Mouse (Mus musculus): ENCODE data around the gene Zmat5. TPM values are rescaled to one million over a fixed set of nuclear protein-coding genes. Genes with fewer than 3 reads are reported as not detected.

Gene Zmat5
- polyA plus RNA-seq, 1 experiment from 2014 or later, result 104 TPM

GRCm38 (mm10) chr11:4679441-4679832 lies 25.0 kb upstream of the Zmat5 start:
- Histone ChIP-seq H3K27me3 (ENCODE audit: insufficient read depth, poor library complexity, severe bottlenecking) (no peaks in the 10 kb centered on the region), H3K36me3 (peaks cover 95% of the 10 kb centered on the region), H3K9me3 (no peaks in the 10 kb centered on the region), H3K4me1 (replicated peaks) (0 out of 2 replicates have a peak, but pooled peaks cover 9% of the 10 kb centered on the region), H3K27ac (no peak overlapping the region), H3K4me3 (no peak overlapping the region)
- 92% methylated on average over 12 of the region's 12 CpGs for WGBS
- no peak for DNase-seq (ENCODE audit: low spot score)

GRCm38 (mm10) chr11:4680126-4680525 lies 24.4 kb upstream of the Zmat5 start:
- Histone ChIP-seq H3K9me3 (no peaks in the 10 kb centered on the region), H3K27me3 (ENCODE audit: insufficient read depth, poor library complexity, severe bottlenecking) (no peaks in the 10 kb centered on the region), H3K27ac (no peak overlapping the region), H3K36me3 (peaks cover 89% of the 10 kb centered on the region), H3K4me1 (replicated peaks) (0 out of 2 replicates have a peak, but pooled peaks cover 9% of the 10 kb centered on the region), H3K4me3 (no peak overlapping the region)
- WGBS, result 46% methylated on average over 3 of the region's 3 CpGs
- no peak for DNase-seq (ENCODE audit: low spot score)

- WGBS, result 91% methylated on average over 6 of the region's 6 CpGs
- no peaks in the 10 kb centered on the region for H3K27me3 ChIP-seq (ENCODE audit: insufficient read depth, poor library complexity, severe bottlenecking)
- H3K4me3 ChIP-seq, result no peak overlapping the region
- no peak overlapping the region for H3K27ac ChIP-seq
- 0 out of 2 replicates have a peak, but pooled peaks cover 8% of the 10 kb centered on the region for H3K4me1 ChIP-seq (replicated peaks)
- peaks cover 59% of the 10 kb centered on the region for H3K36me3 ChIP-seq
- no peaks in the 10 kb centered on the region for H3K9me3 ChIP-seq
- DNase-seq (ENCODE audit: low spot score), result no peak
Measured at GRCm38 (mm10) chr11:4683516-4683915, 21.0 kb upstream of the Zmat5 start.

GRCm38 (mm10) chr11:4684186-4684585 lies 20.3 kb upstream of the Zmat5 start:
- H3K27me3 ChIP-seq (ENCODE audit: insufficient read depth, poor library complexity, severe bottlenecking), result no peaks in the 10 kb centered on the region
- H3K4me3 ChIP-seq, result no peak overlapping the region
- no peak for DNase-seq (ENCODE audit: low spot score)
- 0 out of 2 replicates have a peak, but pooled peaks cover 1% of the 10 kb centered on the region for H3K4me1 ChIP-seq (replicated peaks)
- H3K9me3 ChIP-seq, result no peaks in the 10 kb centered on the region
- 79% methylated on average over 6 of the region's 6 CpGs for WGBS
- no peak overlapping the region for H3K27ac ChIP-seq
- H3K36me3 ChIP-seq, result peaks cover 53% of the 10 kb centered on the region

GRCm38 (mm10) chr11:4685071-4685470 lies 19.4 kb upstream of the Zmat5 start:
- Histone ChIP-seq H3K27me3 (ENCODE audit: insufficient read depth, poor library complexity, severe bottlenecking) (no peaks in the 10 kb centered on the region), H3K4me1 (replicated peaks) (no peaks in the 10 kb centered on the region), H3K27ac (no peak overlapping the region), H3K4me3 (no peak overlapping the region), H3K36me3 (peaks cover 45% of the 10 kb centered on the region), H3K9me3 (no peaks in the 10 kb centered on the region)
- DNase-seq (ENCODE audit: low spot score), result no peak
- WGBS, result 90% methylated on average over 4 of the region's 4 CpGs

GRCm38 (mm10) chr11:4685510-4685909 lies 19.0 kb upstream of the Zmat5 start:
- Histone ChIP-seq H3K36me3 (peaks cover 40% of the 10 kb centered on the region), H3K27me3 (ENCODE audit: insufficient read depth, poor library complexity, severe bottlenecking) (no peaks in the 10 kb centered on the region), H3K9me3 (no peaks in the 10 kb centered on the region), H3K27ac (no peak overlapping the region), H3K4me1 (replicated peaks) (no peaks in the 10 kb centered on the region), H3K4me3 (no peak overlapping the region)
- no peak for DNase-seq (ENCODE audit: low spot score)
- WGBS, result 92% methylated on average over 5 of the region's 5 CpGs

GRCm38 (mm10) chr11:4687027-4687426 lies 17.5 kb upstream of the Zmat5 start:
- no peak overlapping the region for H3K4me3 ChIP-seq
- peaks cover 25% of the 10 kb centered on the region for H3K36me3 ChIP-seq
- H3K4me1 ChIP-seq (replicated peaks), result no peaks in the 10 kb centered on the region
- no peak for DNase-seq (ENCODE audit: low spot score)
- 87% methylated on average over 3 of the region's 3 CpGs for WGBS
- no peaks in the 10 kb centered on the region for H3K27me3 ChIP-seq (ENCODE audit: insufficient read depth, poor library complexity, severe bottlenecking)
- no peaks in the 10 kb centered on the region for H3K9me3 ChIP-seq
- H3K27ac ChIP-seq, result no peak overlapping the region

GRCm38 (mm10) chr11:4687874-4688273 lies 16.6 kb upstream of the Zmat5 start:
- no peaks in the 10 kb centered on the region for H3K27me3 ChIP-seq (ENCODE audit: insufficient read depth, poor library complexity, severe bottlenecking)
- no peak for DNase-seq (ENCODE audit: low spot score)
- no peaks in the 10 kb centered on the region for H3K4me1 ChIP-seq (replicated peaks)
- H3K9me3 ChIP-seq, result no peaks in the 10 kb centered on the region
- peaks cover 17% of the 10 kb centered on the region for H3K36me3 ChIP-seq
- no peak overlapping the region for H3K27ac ChIP-seq
- 79% methylated on average over 3 of the region's 3 CpGs for WGBS
- no peak overlapping the region for H3K4me3 ChIP-seq

- DNase-seq (ENCODE audit: low spot score), result no peak
- H3K27me3 ChIP-seq (ENCODE audit: insufficient read depth, poor library complexity, severe bottlenecking), result no peaks in the 10 kb centered on the region
Measured at GRCm38 (mm10) chr11:4688632-4689380, 15.7 kb upstream of the Zmat5 start.

GRCm38 (mm10) chr11:4690353-4690752 lies 14.1 kb upstream of the Zmat5 start:
- Histone ChIP-seq H3K36me3 (no peaks in the 10 kb centered on the region), H3K27me3 (ENCODE audit: insufficient read depth, poor library complexity, severe bottlenecking) (no peaks in the 10 kb centered on the region), H3K9me3 (no peaks in the 10 kb centered on the region), H3K4me1 (replicated peaks) (no peaks in the 10 kb centered on the region), H3K4me3 (no peak overlapping the region), H3K27ac (no peak overlapping the region)
- DNase-seq (ENCODE audit: low spot score), result no peak
- 86% methylated on average over 7 of the region's 7 CpGs for WGBS

More at GRCm38 (mm10) chr11:4688632-4689380, 15.7 kb upstream of the Zmat5 start:
- no peak overlapping the region for H3K4me3 ChIP-seq
- peaks cover 7% of the 10 kb centered on the region for H3K36me3 ChIP-seq
- WGBS, result 77% methylated on average over 11 of the region's 11 CpGs
- H3K4me1 ChIP-seq (replicated peaks), result no peaks in the 10 kb centered on the region
- no peaks in the 10 kb centered on the region for H3K9me3 ChIP-seq
- no peak overlapping the region for H3K27ac ChIP-seq

- Histone ChIP-seq H3K4me3 (no peak overlapping the region), H3K4me1 (replicated peaks) (no peaks in the 10 kb centered on the region)
Measured at GRCm38 (mm10) chr11:4691213-4691612, 13.3 kb upstream of the Zmat5 start.

GRCm38 (mm10) chr11:4692162-4692561 lies 12.3 kb upstream of the Zmat5 start:
- H3K4me1 ChIP-seq (replicated peaks), result no peaks in the 10 kb centered on the region
- no peaks in the 10 kb centered on the region for H3K27me3 ChIP-seq (ENCODE audit: insufficient read depth, poor library complexity, severe bottlenecking)
- WGBS, result 96% methylated on average over 11 of the region's 11 CpGs
- H3K27ac ChIP-seq, result no peak overlapping the region
- no peak overlapping the region for H3K4me3 ChIP-seq
- no peaks in the 10 kb centered on the region for H3K36me3 ChIP-seq
- no peaks in the 10 kb centered on the region for H3K9me3 ChIP-seq
- no peak for DNase-seq (ENCODE audit: low spot score)

More at GRCm38 (mm10) chr11:4691213-4691612, 13.3 kb upstream of the Zmat5 start:
- Histone ChIP-seq H3K9me3 (no peaks in the 10 kb centered on the region), H3K27me3 (ENCODE audit: insufficient read depth, poor library complexity, severe bottlenecking) (no peaks in the 10 kb centered on the region), H3K36me3 (no peaks in the 10 kb centered on the region), H3K27ac (no peak overlapping the region)
- 62% methylated on average over 10 of the region's 10 CpGs for WGBS
- no peak for DNase-seq (ENCODE audit: low spot score)

GRCm38 (mm10) chr11:4697043-4697983 lies 7.2 kb upstream of the Zmat5 start:
- H3K27ac ChIP-seq, result no peak overlapping the region
- no peak for DNase-seq (ENCODE audit: low spot score)
- no peaks in the 10 kb centered on the region for H3K4me1 ChIP-seq (replicated peaks)
- H3K36me3 ChIP-seq, result peaks cover 29% of the 10 kb centered on the region
- H3K4me3 ChIP-seq, result no peak overlapping the region
- H3K9me3 ChIP-seq, result no peaks in the 10 kb centered on the region
- H3K27me3 ChIP-seq (ENCODE audit: insufficient read depth, poor library complexity, severe bottlenecking), result no peaks in the 10 kb centered on the region
- WGBS, result 67% methylated on average over 7 of the region's 7 CpGs
